In the genomic region with DNA sequence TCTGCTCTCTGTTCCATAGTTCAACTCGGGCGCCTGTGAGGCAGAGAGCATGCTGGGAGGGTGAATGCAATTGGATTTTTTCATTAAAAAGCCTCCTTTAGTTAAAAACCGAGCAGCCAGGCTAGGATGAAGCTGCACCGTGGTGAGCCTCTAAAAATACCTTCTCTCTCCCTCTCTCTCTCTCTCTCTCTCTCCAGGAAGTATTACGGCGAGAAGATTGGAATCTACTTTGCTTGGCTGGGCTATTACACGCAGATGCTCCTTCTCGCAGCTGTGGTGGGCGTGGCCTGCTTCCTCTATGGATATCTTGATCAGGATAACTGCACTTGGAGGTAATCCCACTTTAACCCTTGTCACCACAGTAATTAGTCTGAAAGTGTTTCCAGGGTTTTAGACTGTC, we compare ENCODE assay signal across 11 mouse cellular contexts.
DNase-seq lines count a peak whose midpoint lies in the region; ATAC-seq lines count a peak whose summit lies in the region.
"Had no signal": no experiment of that assay in that cellular context is flagged by ENCODE, and none has a peak within 500 bp of the region (broad histone marks: within the 10 kb centered on the region; RNA-seq: fewer than 3 reads in every experiment).

No protein-coding gene starts in this region.

- no peak for ATAC-seq in embryonic facial prominence, embryonic 11.5 days (replicated peaks; ENCODE audit: insufficient number of reproducible peaks, low FRiP score, low TSS enrichment, low read depth)
- no peak for ATAC-seq in neural tube, embryonic 13.5 days (ENCODE audit: low read depth)
- ATAC-seq in megakaryocyte progenitor cell, adult 5-6 weeks (replicated peaks; ENCODE audit: poor library complexity), result 0 out of 2 replicates have a peak, but pooled peaks have one; percentile 17

- no peaks in the 10 kb centered on the region for H3K36me3 ChIP-seq in embryonic facial prominence, embryonic 11.5 days (replicated peaks; ENCODE audit: control insufficient read depth, insufficient read depth, low read depth, low read length)
- peaks cover 61% of the 10 kb centered on the region for H3K36me3 ChIP-seq in embryonic facial prominence, embryonic 10.5 days (replicated peaks)
- peaks cover 18% of the 10 kb centered on the region; the same call in 1 of the 2 replicates for H3K36me3 ChIP-seq in neural tube, embryonic 13.5 days

- no peaks in the 10 kb centered on the region for H3K4me1 ChIP-seq in embryonic facial prominence, embryonic 11.5 days (ENCODE audit: control insufficient read depth, insufficient read depth, low read length)
- 0 out of 2 replicates have a peak, but pooled peaks cover 4% of the 10 kb centered on the region for H3K4me1 ChIP-seq in embryonic facial prominence, embryonic 10.5 days
- H3K4me1 ChIP-seq in neural tube, embryonic 13.5 days (replicated peaks), result no peaks in the 10 kb centered on the region; the same call in 1 of the 2 replicates

- H3K27ac ChIP-seq in embryonic facial prominence, embryonic 11.5 days (replicated peaks; ENCODE audit: low read depth, low read length), result no peak overlapping the region
- H3K27ac ChIP-seq in embryonic facial prominence, embryonic 10.5 days (replicated peaks), result no peak overlapping the region
- H3K27ac ChIP-seq in neural tube, embryonic 13.5 days (replicated peaks), result peak overlapping the region; percentile 54

- no peak overlapping the region for H3K4me3 ChIP-seq in embryonic facial prominence, embryonic 11.5 days (ENCODE audit: low read depth, low read length)
- no peak overlapping the region for H3K4me3 ChIP-seq in embryonic facial prominence, embryonic 10.5 days
- no peak overlapping the region for H3K4me3 ChIP-seq in neural tube, embryonic 13.5 days

- H3K9me3 ChIP-seq in embryonic facial prominence, embryonic 11.5 days (replicated peaks; ENCODE audit: control insufficient read depth, low read length), result no peaks in the 10 kb centered on the region
- H3K9me3 ChIP-seq in embryonic facial prominence, embryonic 10.5 days, result no peaks in the 10 kb centered on the region
- no peaks in the 10 kb centered on the region for H3K9me3 ChIP-seq in neural tube, embryonic 13.5 days

- H3K27me3 ChIP-seq in embryonic facial prominence, embryonic 11.5 days (ENCODE audit: control insufficient read depth, insufficient read depth, low read length), result no peaks in the 10 kb centered on the region
- H3K27me3 ChIP-seq in embryonic facial prominence, embryonic 10.5 days (replicated peaks; ENCODE audit: low read depth, poor library complexity, severe bottlenecking), result no peaks in the 10 kb centered on the region
- no peaks in the 10 kb centered on the region for H3K27me3 ChIP-seq in neural tube, embryonic 13.5 days

- DNase-seq in embryonic facial prominence, embryonic 11.5 days (ENCODE audit: low spot score), result peak; percentile 5
- DNase-seq in embryonic facial prominence, embryonic 10.5 days (ENCODE audit: low spot score), result no peak
- no peak for DNase-seq in neural tube, embryonic 10.5 days (ENCODE audit: extremely low spot score, low spot score)
- DNase-seq in telencephalon, adult 2 months (ENCODE audit: low read depth, low spot score), result peak; percentile 31
- no peak for DNase-seq in cerebellum, adult 18-20 months
- DNase-seq in cerebellum, adult 8-10 months, result no peak
- DNase-seq: B cell, adult 2 months; kidney, adult 18-20 months had no signal

- H3K4me2 ChIP-seq in embryonic facial prominence, embryonic 11.5 days (ENCODE audit: low read depth, low read length), result no peak overlapping the region
- peak overlapping the region; percentile 9; the same call in 1 of the 2 replicates for H3K4me2 ChIP-seq in neural tube, embryonic 13.5 days
- H3K4me2 ChIP-seq: liver, embryonic 11.5 days had no signal

- WGBS in embryonic facial prominence, embryonic 11.5 days, result 62% methylated on average over 9 of the region's 9 CpGs
- 71% methylated on average over 9 of the region's 9 CpGs for WGBS in embryonic facial prominence, embryonic 10.5 days
- 62% methylated on average over 9 of the region's 9 CpGs for WGBS in neural tube, embryonic 13.5 days

- no peak overlapping the region for H3K9ac ChIP-seq in embryonic facial prominence, embryonic 11.5 days (replicated peaks; ENCODE audit: low read length)
- no peak overlapping the region for H3K9ac ChIP-seq in neural tube, embryonic 13.5 days

Comparison
In these comparisons a context has a peak if more than half of its experiments do, and no peak if none do; other contexts are left out.
1. DNase-seq: peak in embryonic facial prominence, embryonic 11.5 days (single experiment) and telencephalon, adult 2 months (single experiment); none in embryonic facial prominence, embryonic 10.5 days (single experiment), neural tube, embryonic 10.5 days (single experiment), cerebellum, adult 18-20 months (0 of 2) and cerebellum, adult 8-10 months (single experiment).